Mouse (Mus musculus) c-Kit-positive CD71-positive TER-119-positive erythroid progenitor cells, embryonic 14.5 days (primary cell): ENCODE results near the gene Zkscan17.

Experiments used
- DNase-seq: peaks from one replicate; pipeline ENCODE4 v3.0.0-alpha.2; 2013; ENCODE audit warnings: low spot score

The Zkscan17 gene

DNA sequence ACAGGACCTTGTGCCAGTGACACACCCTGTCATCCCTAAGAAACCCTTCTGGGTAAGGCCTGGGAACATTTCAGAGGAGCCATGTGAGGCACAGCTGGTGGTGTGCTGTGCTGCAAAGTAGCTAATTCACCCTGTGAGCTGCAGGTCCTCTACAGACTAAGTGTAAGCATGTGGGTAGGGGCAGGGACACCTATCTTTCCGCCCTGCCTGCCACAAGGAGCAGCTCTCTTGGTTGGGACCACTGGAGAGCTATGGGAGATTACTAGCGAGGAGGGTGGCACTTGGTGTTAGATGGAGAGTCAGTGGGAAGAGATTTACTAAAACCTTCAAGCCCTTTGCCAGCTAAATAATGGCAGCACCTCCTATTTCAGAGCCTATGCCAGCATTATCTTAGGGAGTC lies 69.7 kb downstream of the Zkscan17 start:
- DNase-seq = no peak

DNA sequence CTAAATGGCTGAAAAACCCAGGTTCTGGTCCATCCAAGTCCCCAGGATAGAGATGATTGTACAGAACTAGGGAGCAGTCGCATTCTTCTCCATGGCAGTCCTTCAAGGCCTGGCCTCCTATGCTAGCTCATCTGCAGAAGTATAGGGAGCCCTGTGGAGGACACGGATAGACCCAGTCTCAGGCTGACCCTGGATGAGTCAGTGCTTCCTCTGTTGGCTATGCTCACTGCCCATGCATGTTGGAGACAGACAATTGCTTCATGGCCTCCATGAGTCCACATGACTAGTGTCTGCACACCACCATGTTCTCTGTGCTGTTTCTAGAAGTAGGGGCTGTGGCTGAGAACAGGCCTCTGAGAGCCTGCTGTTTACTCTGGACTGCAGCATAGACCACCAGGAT lies 70.2 kb downstream of the Zkscan17 start:
- DNase-seq = no peak

DNA sequence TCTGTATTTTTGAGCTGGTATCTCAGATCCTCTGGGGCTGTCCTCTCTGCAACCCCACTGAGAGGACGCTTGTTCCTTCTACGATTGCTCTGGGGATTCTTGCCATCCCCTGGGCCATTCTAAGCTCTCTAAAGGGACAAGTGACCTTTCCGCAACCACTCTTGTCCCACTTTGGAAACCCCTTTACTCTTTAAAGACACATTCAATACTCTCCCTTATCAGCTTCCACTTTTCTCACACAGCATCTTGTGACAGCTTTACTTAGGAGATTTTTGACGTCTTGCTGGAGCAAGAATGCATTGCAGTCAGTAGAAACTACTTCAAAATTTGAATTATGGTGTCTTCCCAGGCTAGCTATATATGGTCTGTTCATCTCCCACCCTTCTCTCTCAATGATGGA lies 75.5 kb downstream of the Zkscan17 start, which contains the start of gene Snap47:
Snap47 (minus strand) TSS at position 101 of the 400 bp plus-strand sequence.
- DNase-seq = no peak

DNA sequence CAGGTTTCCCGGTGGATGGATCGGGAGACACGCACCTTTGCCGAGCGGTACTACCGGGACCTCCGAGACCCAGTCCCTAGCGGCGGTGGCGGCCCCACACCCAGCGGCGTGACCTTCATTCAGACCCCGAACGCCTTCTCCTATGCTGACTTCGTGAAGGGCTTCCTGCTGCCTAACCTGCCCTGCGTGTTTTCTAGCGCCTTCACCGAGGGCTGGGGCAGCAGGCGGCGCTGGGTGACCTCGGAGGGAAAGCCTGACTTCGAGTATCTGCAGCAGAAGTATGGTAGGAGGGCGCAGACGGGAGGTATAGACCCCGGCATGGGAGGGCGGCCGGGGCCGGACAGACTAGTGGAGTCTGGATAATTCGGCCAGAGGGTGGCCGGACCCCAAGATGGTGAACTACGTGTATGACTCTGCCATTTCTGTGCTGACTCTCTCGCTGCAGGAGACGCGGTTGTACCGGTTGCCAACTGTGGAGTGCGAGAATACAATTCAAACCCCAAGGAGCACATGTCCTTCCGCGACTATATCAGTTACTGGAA lies 76.2 kb downstream of the Zkscan17 start:
- peak; percentile 39 for DNase-seq

- peak; percentile 84 for DNase-seq
These were observed 76.8 kb downstream of the Zkscan17 start, which contains the start of gene Jmjd4 for GRCm38 (mm10) chr11:59449741-59450229. TSS of gene Jmjd4 (plus strand) at chr11:59450045.

DNA sequence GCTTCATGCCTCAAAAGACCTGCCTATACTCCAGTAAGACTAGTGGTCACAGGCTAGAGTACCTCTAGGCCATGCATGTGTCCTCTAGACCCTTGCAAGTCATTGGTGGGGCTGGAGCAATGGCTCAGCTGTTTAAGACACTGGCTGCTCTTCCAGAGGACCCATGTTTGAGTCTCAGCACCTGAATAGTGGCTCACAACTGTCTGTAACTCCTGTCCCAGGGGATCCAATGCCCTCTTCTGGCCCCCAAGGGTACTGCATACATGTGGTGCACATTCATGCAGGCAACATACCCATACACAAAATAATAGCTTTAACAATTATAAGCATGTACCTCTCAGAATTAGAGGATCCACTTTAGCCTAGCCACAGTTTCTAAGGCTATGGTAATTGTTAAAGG lies 83.4 kb downstream of the Zkscan17 start:
- DNase-seq = no peak

- DNase-seq = no peak
These were observed 88.6 kb downstream of the Zkscan17 start for GRCm38 (mm10) chr11:59437954-59438353.
